Mouse (Mus musculus) mouse trophoblast stem cell (cell line): ENCODE measurements at regions not wholly inside any gene's neighbourhood (a gene's known extent, or its start where the extent isn't known, plus 50 kb on each side); places are given as distances from the start of the nearest gene placed in this dataset.

Experiments
- in situ Hi-C, 2 experiments: fragments of 300-500 bp; cut with MseI, MboI; formaldehyde crosslinking; loops; 2 replicates in 1 of 2; 3 replicates in 1 of 2; pipeline ENCODE4 v1.15.1; 2025

- in situ Hi-C loops: no loop called here
These were observed 59.9 kb upstream of the Lrpap1 start for GRCm38 (mm10) chr5:35165459-35165858.

GRCm38 (mm10) chr5:35162607-35163006 is 57.0 kb upstream of the Lrpap1 start:
- in situ Hi-C loops: no loop called here

- in situ Hi-C loops: no loop called here
These were observed 56.6 kb upstream of the Lrpap1 start for GRCm38 (mm10) chr5:35162120-35162519.

GRCm38 (mm10) chr5:35160929-35161815 is 55.6 kb upstream of the Lrpap1 start:
- in situ Hi-C loops: no loop called here

- in situ Hi-C loops: no loop called here
These were observed 54.3 kb upstream of the Lrpap1 start for GRCm38 (mm10) chr5:35159854-35160253.

GRCm38 (mm10) chr5:35159178-35159661 is 53.7 kb upstream of the Lrpap1 start:
- in situ Hi-C loops: no loop called here

GRCm38 (mm10) chr5:35158346-35159047 is 52.9 kb upstream of the Lrpap1 start:
- in situ Hi-C loops: no loop called here

- in situ Hi-C loops: no loop called here
These were observed 50.8 kb upstream of the Lrpap1 start for GRCm38 (mm10) chr5:35156371-35156770.

- in situ Hi-C loops: no loop called here
These were observed 50.2 kb upstream of the Lrpap1 start for GRCm38 (mm10) chr5:35155717-35156116.
